Mouse (Mus musculus): ENCODE data around the gene Rph3a. TPM values are rescaled to one million over a fixed set of nuclear protein-coding genes. Genes with fewer than 3 reads are reported as not detected.

Rph3a gene
- total and polyA plus RNA-seq, 3 experiments, result not detected

GRCm38 (mm10) chr5:120966156-120966555, 43.7 kb downstream of the Rph3a start:
- Histone ChIP-seq H3K36me3 (ENCODE audit: control insufficient read depth in 1 of 2, insufficient read depth in 2 of 2, low read length in 2 of 2) (no peaks in the 10 kb centered on the region), H3K4me3 (ENCODE audit: control insufficient read depth in 1 of 2, insufficient read depth in 1 of 2, low read depth in 2 of 2, low read length in 2 of 2) (no peak overlapping the region), H3K27ac (ENCODE audit: control insufficient read depth, low read depth, low read length) (no peak overlapping the region), H3K79me2 (ENCODE audit: control insufficient read depth, insufficient read depth, low read length, poor library complexity) (no peaks in the 10 kb centered on the region), H3K27me3 (ENCODE audit: control insufficient read depth in 1 of 2, insufficient read depth in 2 of 2, low read length in 2 of 2) (no peaks in the 10 kb centered on the region; a peak in 1 of 4 replicates), H3K4me1 (ENCODE audit: control insufficient read depth in 1 of 2, insufficient read depth in 2 of 2, low read length in 2 of 2) (no peaks in the 10 kb centered on the region), H3K9me3 (replicated peaks; ENCODE audit: insufficient read depth, low read length) (no peaks in the 10 kb centered on the region), H3K9ac (ENCODE audit: control insufficient read depth, low read depth, low read length, poor library complexity, severe bottlenecking) (no peak overlapping the region)
- no peak for DNase-seq (ENCODE audit: low read depth, low spot score)
- TF ChIP-seq NRF1 (IDR thresholded peaks at IDR 0.05; ENCODE audit: insufficient read depth, low read depth, low read length, poor library complexity, severe bottlenecking), result no peak
- TF ChIP-seq HCFC1 (IDR thresholded peaks at IDR 0.05; ENCODE audit: low read depth, low read length), result no peak
- no peak for TF ChIP-seq MAZ (IDR thresholded peaks at IDR 0.05; ENCODE audit: low read depth, low read length)
- TF ChIP-seq JUND (IDR thresholded peaks at IDR 0.05; ENCODE audit: low read depth, low read length), result no peak
- no peak for TF ChIP-seq POLR2AphosphoS2 (IDR thresholded peaks at IDR 0.05; ENCODE audit: low read length)
- no peak for TF ChIP-seq ELF1 (IDR thresholded peaks at IDR 0.05; ENCODE audit: low read depth, low read length)
- TF ChIP-seq RCOR1 (IDR thresholded peaks at IDR 0.05; ENCODE audit: low read depth, low read length), result no peak
- TF ChIP-seq TBP (IDR thresholded peaks at IDR 0.05; ENCODE audit: low read depth, low read length), result no peak
- no peak for TF ChIP-seq ZNF384 (IDR thresholded peaks at IDR 0.05; ENCODE audit: low read depth, low read length)
- TF ChIP-seq SMC3 (IDR thresholded peaks at IDR 0.05; ENCODE audit: low read depth, low read length), result no peak
- TF ChIP-seq MEF2A (IDR thresholded peaks at IDR 0.05; ENCODE audit: extremely low read depth, insufficient replicate concordance, low read depth, low read length, poor library complexity, severe bottlenecking), result no peak
- TF ChIP-seq MAX (IDR thresholded peaks at IDR 0.05; ENCODE audit: low read length), result no peak
- TF ChIP-seq MYC (IDR thresholded peaks at IDR 0.05; ENCODE audit: low read depth, low read length), result no peak
- no peak for TF ChIP-seq ZC3H11A (IDR thresholded peaks at IDR 0.05; ENCODE audit: low read depth, low read length)
- no peak for TF ChIP-seq CHD2 (IDR thresholded peaks at IDR 0.05; ENCODE audit: low read length)
- no peak for TF ChIP-seq NELFE (IDR thresholded peaks at IDR 0.05; ENCODE audit: low read depth, low read length)
- no peak for TF ChIP-seq E2F4 (IDR thresholded peaks at IDR 0.05; ENCODE audit: borderline replicate concordance, low read depth, low read length)
- TF ChIP-seq MYB (IDR thresholded peaks at IDR 0.05; ENCODE audit: low read depth, low read length), result no peak
- TF ChIP-seq GATA1 (IDR thresholded peaks at IDR 0.05; ENCODE audit: low read depth, low read length), result no peak
- TF ChIP-seq USF1 (IDR thresholded peaks at IDR 0.05; ENCODE audit: low read depth, low read length), result no peak

GRCm38 (mm10) chr5:120961004-120961403, 48.9 kb downstream of the Rph3a start:
- Histone ChIP-seq H3K36me3 (ENCODE audit: control insufficient read depth in 1 of 2, insufficient read depth in 2 of 2, low read length in 2 of 2) (no peaks in the 10 kb centered on the region), H3K9ac (ENCODE audit: control insufficient read depth, low read depth, low read length, poor library complexity, severe bottlenecking) (no peak overlapping the region), H3K4me3 (ENCODE audit: control insufficient read depth in 1 of 2, insufficient read depth in 1 of 2, low read depth in 2 of 2, low read length in 2 of 2) (no peak overlapping the region), H3K27me3 (ENCODE audit: control insufficient read depth in 1 of 2, insufficient read depth in 2 of 2, low read length in 2 of 2) (no peaks in the 10 kb centered on the region; a peak in 1 of 4 replicates), H3K4me1 (ENCODE audit: control insufficient read depth in 1 of 2, insufficient read depth in 2 of 2, low read length in 2 of 2) (no peaks in the 10 kb centered on the region), H3K9me3 (replicated peaks; ENCODE audit: insufficient read depth, low read length) (no peaks in the 10 kb centered on the region), H3K27ac (ENCODE audit: control insufficient read depth, low read depth, low read length) (no peak overlapping the region), H3K79me2 (ENCODE audit: control insufficient read depth, insufficient read depth, low read length, poor library complexity) (no peaks in the 10 kb centered on the region)
- no peak for TF ChIP-seq BHLHE40 (IDR thresholded peaks at IDR 0.05; ENCODE audit: borderline replicate concordance, low read depth, low read length)
- peak; percentile 17 for DNase-seq (ENCODE audit: low read depth, low spot score)

All from MEL (cell line).